Comparison of ENCODE assay signal across 9 mouse cellular contexts in genomic region chr4:135219652-135220051, GRCm38 (mm10). TPM values are rescaled to one million over a fixed set of nuclear protein-coding genes. Genes with fewer than 3 reads are reported as not detected.
A peak's percentile ranks its signal among the peaks of the same experiment; 100 is the strongest.
DNase-seq lines count a peak whose midpoint lies in the region; ATAC-seq and TF ChIP-seq lines count a peak whose summit lies in the region.
"Had no signal": no experiment of that assay in that cellular context is flagged by ENCODE, and none has a peak within 500 bp of the region (broad histone marks: within the 10 kb centered on the region; RNA-seq: fewer than 3 reads in every experiment).

No protein-coding gene starts in this region.

- H3K27ac ChIP-seq in kidney, embryonic 16.5 days (ENCODE audit: low read length), result no peak overlapping the region; the same call in 1 of the 2 replicates
- no peak overlapping the region for H3K27ac ChIP-seq in cerebellum, adult 2 months (ENCODE audit: insufficient read depth, low read length)
- H3K27ac ChIP-seq in kidney, adult 2 months (ENCODE audit: insufficient read depth, low read depth, low read length), result no peak overlapping the region
- H3K27ac ChIP-seq in limb, embryonic 10.5 days, result no peak overlapping the region
- no peak overlapping the region for H3K27ac ChIP-seq in stomach, postnatal 0 days (replicated peaks)
- H3K27ac ChIP-seq: neural tube, embryonic 13.5 days had no signal

- peak; percentile 60 for DNase-seq in kidney, adult 11 months
- peak; percentile 33 to 58 for DNase-seq in cerebellum, adult 2 months
- DNase-seq in frontal cortex, postnatal 36 days (ENCODE audit: low spot score in 2 of 2), result peak; percentile 80
- peak; percentile 83 for DNase-seq in kidney, adult 2 months
- DNase-seq in limb, embryonic 10.5 days (ENCODE audit: low spot score), result peak; percentile 75
- peak; percentile 62 to 78 for DNase-seq in natural killer cell, adult 2 months (ENCODE audit: low spot score in 2 of 2)
- peak; percentile 83 for DNase-seq in stomach, postnatal 0 days (ENCODE audit: low spot score)

- H3K36me3 ChIP-seq in kidney, embryonic 16.5 days (ENCODE audit: insufficient read depth, low read length), result peaks cover 67% of the 10 kb centered on the region
- peaks cover 8% of the 10 kb centered on the region for H3K36me3 ChIP-seq in kidney, adult 2 months (ENCODE audit: control insufficient read depth, insufficient read depth, low read length)
- H3K36me3 ChIP-seq in limb, embryonic 10.5 days, result peaks cover 95% of the 10 kb centered on the region
- peaks cover 15% of the 10 kb centered on the region for H3K36me3 ChIP-seq in stomach, postnatal 0 days (ENCODE audit: control insufficient read depth, insufficient read depth, low read length)

- no peak for TF ChIP-seq POLR2A in cerebellum, adult 2 months (IDR thresholded peaks at IDR 0.05; ENCODE audit: borderline replicate concordance, insufficient read depth, low read length)
- no peak for TF ChIP-seq POLR2A in kidney, adult 2 months (IDR thresholded peaks at IDR 0.05; ENCODE audit: low read depth, low read length)

- TF ChIP-seq CTCF in cerebellum, adult 2 months (IDR thresholded peaks at IDR 0.05; ENCODE audit: borderline replicate concordance, insufficient read depth, low read depth, low read length), result peak; percentile 85
- TF ChIP-seq CTCF in kidney, adult 2 months (conservative IDR thresholded peaks at IDR 0.05; ENCODE audit: insufficient read depth, insufficient read length, low read depth, low read length), result peak; percentile 92
- peak; percentile 93 for TF ChIP-seq CTCF in stomach, postnatal 0 days (IDR thresholded peaks at IDR 0.05; ENCODE audit: low read depth)

- H3K4me2 ChIP-seq in kidney, embryonic 16.5 days (replicated peaks; ENCODE audit: low read depth, low read length), result no peak overlapping the region
- H3K4me2 ChIP-seq in stomach, postnatal 0 days (replicated peaks; ENCODE audit: low read depth), result no peak overlapping the region
- H3K4me2 ChIP-seq: neural tube, embryonic 13.5 days had no signal

- H3K9me3 ChIP-seq in kidney, embryonic 16.5 days (ENCODE audit: low read length), result no peaks in the 10 kb centered on the region
- no peaks in the 10 kb centered on the region for H3K9me3 ChIP-seq in limb, embryonic 10.5 days (replicated peaks)
- H3K9me3 ChIP-seq in stomach, postnatal 0 days (ENCODE audit: control insufficient read depth, low read length), result no peaks in the 10 kb centered on the region
- H3K9me3 ChIP-seq: neural tube, embryonic 13.5 days had no signal

- 49% methylated on average over 4 of the region's 4 CpGs for WGBS in kidney, embryonic 16.5 days
- 47% methylated on average over 4 of the region's 4 CpGs for WGBS in cerebellum, adult 2 months
- 31% methylated on average over 4 of the region's 4 CpGs for WGBS in kidney, adult 2 months
- 64% methylated on average over 4 of the region's 4 CpGs for WGBS in limb, embryonic 10.5 days
- 38% methylated on average over 4 of the region's 4 CpGs for WGBS in stomach, postnatal 0 days

- no peak for TF ChIP-seq EP300 in stomach, postnatal 0 days (optimal IDR thresholded peaks at IDR 0.05)

- H3K4me3 ChIP-seq in kidney, embryonic 16.5 days (ENCODE audit: low read length), result no peak overlapping the region
- H3K4me3 ChIP-seq in cerebellum, adult 2 months (replicated peaks; ENCODE audit: insufficient read depth, low read depth, low read length), result no peak overlapping the region
- no peak overlapping the region for H3K4me3 ChIP-seq in kidney, adult 2 months (ENCODE audit: insufficient read depth, low read depth, low read length)
- H3K4me3 ChIP-seq in limb, embryonic 10.5 days, result no peak overlapping the region
- H3K4me3 ChIP-seq in stomach, postnatal 0 days (ENCODE audit: low read depth, low read length), result no peak overlapping the region
- H3K4me3 ChIP-seq: neural tube, embryonic 13.5 days had no signal

- 0 out of 2 replicates have a peak, but pooled peaks cover 10% of the 10 kb centered on the region for H3K4me1 ChIP-seq in kidney, embryonic 16.5 days (ENCODE audit: insufficient read depth, low read length)
- H3K4me1 ChIP-seq in cerebellum, adult 2 months (ENCODE audit: control insufficient read depth, insufficient read depth, low read length), result no peaks in the 10 kb centered on the region
- H3K4me1 ChIP-seq in kidney, adult 2 months (ENCODE audit: control insufficient read depth, insufficient read depth, low read length), result peaks cover 15% of the 10 kb centered on the region; the same call in 1 of the 2 replicates
- no peaks in the 10 kb centered on the region for H3K4me1 ChIP-seq in limb, embryonic 10.5 days
- no peaks in the 10 kb centered on the region for H3K4me1 ChIP-seq in stomach, postnatal 0 days (replicated peaks; ENCODE audit: control insufficient read depth, insufficient read depth)
- H3K4me1 ChIP-seq: neural tube, embryonic 13.5 days had no signal

- no peak overlapping the region for H3K9ac ChIP-seq in kidney, embryonic 16.5 days (replicated peaks; ENCODE audit: low read length)
- no peak overlapping the region for H3K9ac ChIP-seq in stomach, postnatal 0 days (ENCODE audit: low read length)
- H3K9ac ChIP-seq: neural tube, embryonic 13.5 days had no signal

- ATAC-seq in kidney, embryonic 16.5 days (ENCODE audit: low FRiP score, low TSS enrichment), result no peak; the same call in 1 of the 2 replicates
- peak; percentile 42; the same call in 1 of the 2 replicates for ATAC-seq in stomach, postnatal 0 days (ENCODE audit: low FRiP score, low TSS enrichment)

- no peaks in the 10 kb centered on the region for H3K27me3 ChIP-seq in kidney, embryonic 16.5 days (ENCODE audit: insufficient read depth, low read length)
- no peaks in the 10 kb centered on the region for H3K27me3 ChIP-seq in cerebellum, adult 2 months (ENCODE audit: control insufficient read depth, insufficient read depth, low read length)
- no peaks in the 10 kb centered on the region for H3K27me3 ChIP-seq in kidney, adult 2 months (replicated peaks; ENCODE audit: control insufficient read depth, insufficient read depth, low read length)
- H3K27me3 ChIP-seq in limb, embryonic 10.5 days (ENCODE audit: low read depth, poor library complexity, severe bottlenecking), result no peaks in the 10 kb centered on the region
- H3K27me3 ChIP-seq in stomach, postnatal 0 days (ENCODE audit: control insufficient read depth, insufficient read depth, low read length), result no peaks in the 10 kb centered on the region
- H3K27me3 ChIP-seq: neural tube, embryonic 13.5 days had no signal

RNA-seq across cellular contexts. Expression of gene Clic4, which starts 53.0 kb away (rescaled TPM):
- 209 and 228 TPM in 2 replicates for polyA plus RNA-seq in kidney, embryonic 16.5 days (2015; fragmentation: Nextera tagmentation; extraction: Ambion mirVana)
- polyA plus RNA-seq in cerebellum, adult 2 months (2012; rRNA removed), result 92.3 and 98.4 TPM in 2 replicates
- 86.6 and 91.1 TPM in 2 replicates for polyA plus RNA-seq in kidney, adult 2 months (2012; rRNA removed)
- polyA plus RNA-seq in limb, embryonic 10.5 days (2016; fragmentation: Nextera tagmentation; extraction: Ambion mirVana), result 208 and 220 TPM in 2 replicates
- polyA plus RNA-seq in stomach, postnatal 0 days (2015; fragmentation: Nextera tagmentation; extraction: Ambion mirVana), result 69.2 and 73.6 TPM in 2 replicates
